Mouse (Mus musculus) adrenal gland, postnatal 25 days (tissue): ENCODE measurements around the gene Adcy5. TPM values are rescaled to one million over a fixed set of nuclear protein-coding genes. Genes with fewer than 3 reads are reported as not detected.
A peak's percentile ranks its signal among the peaks of the same experiment; 100 is the strongest.

ENCODE experiments used
- DNase-seq: peaks from one replicate; pipeline ENCODE4 v3.0.0; 2021; ENCODE audit warnings: mixed read lengths
- total RNA-seq: library from RNA; stranded (reverse); gene quantifications from 2 replicates; pipeline ENCODE4 v1.2.3, GENCODE M21; 2021

Gene Adcy5
- total RNA-seq, 1 experiment from 2014 or later, result 7.2 TPM

- no peak for DNase-seq
Observed at GRCm38 (mm10) chr16:35206426-35206825, 51.7 kb downstream of the Adcy5 start.

GRCm38 (mm10) chr16:35208796-35209195 lies 54.1 kb downstream of the Adcy5 start:
- DNase-seq, result no peak

- no peak for DNase-seq
Observed at GRCm38 (mm10) chr16:35209753-35210152, 55.1 kb downstream of the Adcy5 start.

GRCm38 (mm10) chr16:35215047-35215446 lies 60.4 kb downstream of the Adcy5 start:
- no peak for DNase-seq

- no peak for DNase-seq
Observed at GRCm38 (mm10) chr16:35215498-35215897, 60.8 kb downstream of the Adcy5 start.

GRCm38 (mm10) chr16:35216826-35217491 lies 62.3 kb downstream of the Adcy5 start:
- peak; percentile 19 for DNase-seq

- no peak for DNase-seq
Observed at GRCm38 (mm10) chr16:35220412-35220811, 65.7 kb downstream of the Adcy5 start.

- no peak for DNase-seq
Observed at GRCm38 (mm10) chr16:35221581-35221980, 66.9 kb downstream of the Adcy5 start.

- DNase-seq, result no peak
Observed at GRCm38 (mm10) chr16:35223930-35224329, 69.3 kb downstream of the Adcy5 start.

- no peak for DNase-seq
Observed at GRCm38 (mm10) chr16:35224716-35225115, 70.0 kb downstream of the Adcy5 start.

GRCm38 (mm10) chr16:35229582-35229981 lies 74.9 kb downstream of the Adcy5 start:
- DNase-seq, result no peak

- no peak for DNase-seq
Observed at GRCm38 (mm10) chr16:35232153-35232750, 77.6 kb downstream of the Adcy5 start.

- no peak for DNase-seq
Observed at GRCm38 (mm10) chr16:35233329-35233728, 78.7 kb downstream of the Adcy5 start.

GRCm38 (mm10) chr16:35237091-35237490 lies 82.4 kb downstream of the Adcy5 start:
- DNase-seq, result no peak

- no peak for DNase-seq
Observed at GRCm38 (mm10) chr16:35239318-35239965, 84.8 kb downstream of the Adcy5 start.

GRCm38 (mm10) chr16:35239966-35240730 lies 85.5 kb downstream of the Adcy5 start:
- DNase-seq, result no peak

GRCm38 (mm10) chr16:35247364-35247763 lies 92.7 kb downstream of the Adcy5 start:
- DNase-seq, result no peak

GRCm38 (mm10) chr16:35248825-35249224 lies 94.1 kb downstream of the Adcy5 start:
- DNase-seq, result peak; percentile 47

GRCm38 (mm10) chr16:35249763-35250162 lies 95.1 kb downstream of the Adcy5 start:
- no peak for DNase-seq

- DNase-seq, result no peak
Observed at GRCm38 (mm10) chr16:35251690-35252089, 97.0 kb downstream of the Adcy5 start.

GRCm38 (mm10) chr16:35252967-35253366 lies 98.3 kb downstream of the Adcy5 start:
- no peak for DNase-seq

GRCm38 (mm10) chr16:35255981-35256380 lies 101.3 kb downstream of the Adcy5 start:
- DNase-seq, result no peak
